Mouse (Mus musculus) small intestine, adult 2 months (tissue): ENCODE measurements around the gene Wdr72. TPM values are rescaled to one million over a fixed set of nuclear protein-coding genes. Genes with fewer than 3 reads are reported as not detected.

Source experiments
- H3K27ac ChIP-seq: fragments of 200-500 bp; 2 replicates; pipeline ENCODE4 v1.5.1; 2012; ENCODE audit warnings: low read depth, low read length, control low read depth, inconsistent platforms; ENCODE audit not compliant: insufficient read depth
- H3K27me3 ChIP-seq: fragments of 200-500 bp; 2 replicates; pipeline ENCODE4 v1.6.1; 2012; ENCODE audit warnings: mild to moderate bottlenecking, moderate library complexity, low read length, inconsistent platforms; ENCODE audit not compliant: control insufficient read depth, insufficient read depth
- H3K36me3 ChIP-seq: fragments of 200-500 bp; 2 replicates; pipeline ENCODE4 v1.6.1; 2012; ENCODE audit warnings: mild to moderate bottlenecking, low read length, control low read depth, inconsistent platforms; ENCODE audit not compliant: control insufficient read depth, insufficient read depth
- H3K4me1 ChIP-seq: fragments of 200-500 bp; 2 replicates; pipeline ENCODE4 v1.6.1; 2012; ENCODE audit warnings: low read length, inconsistent platforms, mixed read lengths; ENCODE audit not compliant: control insufficient read depth, insufficient read depth, insufficient read length
- H3K4me3 ChIP-seq: fragments of 200-500 bp; 2 replicates; pipeline ENCODE4 v1.5.1; 2012; ENCODE audit warnings: low read depth, mild to moderate bottlenecking, control low read depth, inconsistent platforms, low read length, moderate library complexity
- CTCF ChIP-seq: fragments of 200-500 bp; IDR thresholded peaks from 2 replicates; pipeline ENCODE4 v1.5.1; 2012; ENCODE audit warnings: low read depth, mild to moderate bottlenecking, control low read depth, inconsistent platforms, low read length, moderate library complexity, mixed read lengths; ENCODE audit not compliant: insufficient replicate concordance, insufficient read length; ENCODE audit errors: extremely low read depth
- POLR2A ChIP-seq: fragments of 200-500 bp; IDR thresholded peaks from 2 replicates; pipeline ENCODE4 v1.6.1; 2012; ENCODE audit warnings: low read depth, mild to moderate bottlenecking, control low read depth, inconsistent platforms, low read length, moderate library complexity
- WGBS: fragments of 180-500 bp; shearing (Covaris S2); methylation state at CpG from one replicate; pipeline ENCODE4 v1.1.7; 2018; 5-methylcytosine and 5-hydroxymethylcytosine counted together
- polyA plus RNA-seq: library from polyadenylated mRNA; depleted of rRNA; stranded (reverse); fragments of >200 nt; gene quantifications from 2 replicates; pipeline ENCODE4 v1.2.3, GENCODE M21; 2012

The Wdr72 gene
- polyA plus RNA-seq, 1 experiment: not detected

GRCm38 (mm10) chr9:74194898-74195297 is 84.7 kb downstream of the Wdr72 start:
- Histone ChIP-seq H3K27ac (no peak overlapping the region), H3K4me1 (no peaks in the 10 kb centered on the region), H3K36me3 (no peaks in the 10 kb centered on the region), H3K4me3 (no peak overlapping the region), H3K27me3 (no peaks in the 10 kb centered on the region)
- no peak for TF ChIP-seq POLR2A
- no peak for TF ChIP-seq CTCF
- WGBS: 92% methylated on average over 2 of the region's 2 CpGs

DNA sequence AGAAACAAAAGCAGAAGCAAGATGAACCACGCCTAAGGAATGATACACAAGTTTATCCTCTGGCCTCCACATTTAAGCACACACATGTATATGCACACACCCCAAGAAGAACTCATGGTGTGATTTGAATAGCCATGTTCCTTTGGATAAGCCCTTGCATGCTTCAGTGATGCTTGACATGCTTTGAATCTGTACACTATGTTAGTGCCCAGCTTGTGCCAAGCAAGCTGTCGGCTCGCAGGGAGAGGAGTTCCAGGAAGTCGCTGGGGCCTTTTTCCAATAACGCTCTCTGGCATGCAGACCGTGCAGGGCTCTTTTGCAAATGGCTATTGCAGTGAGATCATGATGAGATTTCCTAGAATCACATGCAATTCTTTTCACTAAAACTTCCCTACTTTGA is 118.1 kb downstream of the Wdr72 start:
- Histone ChIP-seq H3K4me3 (no peak overlapping the region), H3K27me3 (no peaks in the 10 kb centered on the region), H3K36me3 (no peaks in the 10 kb centered on the region), H3K27ac (no peak overlapping the region), H3K4me1 (no peaks in the 10 kb centered on the region)
- TF ChIP-seq POLR2A (no peak), CTCF (no peak)
- 75% methylated on average over 6 of the region's 6 CpGs for WGBS

DNA sequence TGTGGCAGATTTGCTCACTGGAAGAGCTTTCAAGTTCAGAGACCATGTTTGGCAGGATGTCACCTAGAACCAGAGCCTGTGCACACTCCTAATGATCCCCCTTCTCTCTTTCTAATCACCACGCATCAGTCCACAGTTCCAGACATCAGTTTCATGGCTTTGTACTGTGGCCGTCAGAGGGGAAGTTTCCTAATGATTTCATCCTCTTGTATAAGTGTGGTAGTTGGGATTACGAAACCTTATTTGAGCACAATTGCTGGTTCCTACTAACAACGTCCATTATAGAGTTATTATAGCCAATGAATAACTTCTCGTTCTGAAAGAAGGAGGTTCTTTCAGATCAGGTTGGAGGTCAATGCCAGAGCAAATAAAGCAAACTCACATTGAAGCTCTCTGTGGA is 131.1 kb downstream of the Wdr72 start:
- Histone ChIP-seq H3K27me3 (no peaks in the 10 kb centered on the region), H3K4me3 (no peak overlapping the region), H3K4me1 (no peaks in the 10 kb centered on the region), H3K36me3 (no peaks in the 10 kb centered on the region), H3K27ac (no peak overlapping the region)
- no peak for TF ChIP-seq POLR2A
- no peak for TF ChIP-seq CTCF
- WGBS: 48% methylated on average over 5 of the region's 5 CpGs

GRCm38 (mm10) chr9:74248084-74248483 is 137.9 kb downstream of the Wdr72 start:
- Histone ChIP-seq H3K4me1 (no peaks in the 10 kb centered on the region), H3K4me3 (no peak overlapping the region), H3K27me3 (no peaks in the 10 kb centered on the region), H3K36me3 (no peaks in the 10 kb centered on the region), H3K27ac (no peak overlapping the region)
- TF ChIP-seq CTCF (no peak), POLR2A (no peak)
- WGBS: 84% methylated on average over 4 of the region's 4 CpGs

GRCm38 (mm10) chr9:74249486-74249885 is 139.3 kb downstream of the Wdr72 start:
- TF ChIP-seq POLR2A (no peak), CTCF (no peak)
- H3K4me3 ChIP-seq: no peak overlapping the region
- no peak overlapping the region for H3K27ac ChIP-seq
- WGBS: 51% methylated on average over 1 of the region's 1 CpGs
- H3K36me3 ChIP-seq: no peaks in the 10 kb centered on the region
- H3K27me3 ChIP-seq: no peaks in the 10 kb centered on the region
- no peaks in the 10 kb centered on the region for H3K4me1 ChIP-seq

GRCm38 (mm10) chr9:74250522-74250921 is 140.4 kb downstream of the Wdr72 start:
- Histone ChIP-seq H3K27ac (no peak overlapping the region), H3K27me3 (no peaks in the 10 kb centered on the region), H3K4me1 (no peaks in the 10 kb centered on the region), H3K36me3 (no peaks in the 10 kb centered on the region), H3K4me3 (no peak overlapping the region)
- TF ChIP-seq CTCF (no peak), POLR2A (no peak)
- WGBS: 74% methylated on average over 1 of the region's 1 CpGs

DNA sequence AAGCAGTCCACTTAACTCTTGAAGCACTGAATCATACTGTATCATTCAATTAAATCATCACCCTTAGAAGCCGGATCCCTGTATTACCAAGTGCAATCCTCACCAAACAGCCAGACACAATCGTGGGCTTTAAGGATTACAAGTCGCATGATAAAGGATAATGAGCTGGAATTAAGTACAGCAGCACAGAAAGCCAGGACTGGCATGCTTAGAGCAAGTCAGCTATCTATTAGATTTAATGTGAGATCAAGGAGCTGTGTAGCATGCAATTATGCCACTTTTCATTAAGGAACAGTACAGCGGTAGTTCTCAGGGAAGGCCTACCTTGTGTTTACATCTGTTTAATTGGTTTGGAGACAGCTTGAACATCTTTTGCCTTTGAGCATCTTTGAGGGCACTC is 148.2 kb downstream of the Wdr72 start:
- TF ChIP-seq POLR2A: no peak
- TF ChIP-seq CTCF: no peak
- 65% methylated on average over 4 of the region's 4 CpGs for WGBS
- no peak overlapping the region for H3K4me3 ChIP-seq

DNA sequence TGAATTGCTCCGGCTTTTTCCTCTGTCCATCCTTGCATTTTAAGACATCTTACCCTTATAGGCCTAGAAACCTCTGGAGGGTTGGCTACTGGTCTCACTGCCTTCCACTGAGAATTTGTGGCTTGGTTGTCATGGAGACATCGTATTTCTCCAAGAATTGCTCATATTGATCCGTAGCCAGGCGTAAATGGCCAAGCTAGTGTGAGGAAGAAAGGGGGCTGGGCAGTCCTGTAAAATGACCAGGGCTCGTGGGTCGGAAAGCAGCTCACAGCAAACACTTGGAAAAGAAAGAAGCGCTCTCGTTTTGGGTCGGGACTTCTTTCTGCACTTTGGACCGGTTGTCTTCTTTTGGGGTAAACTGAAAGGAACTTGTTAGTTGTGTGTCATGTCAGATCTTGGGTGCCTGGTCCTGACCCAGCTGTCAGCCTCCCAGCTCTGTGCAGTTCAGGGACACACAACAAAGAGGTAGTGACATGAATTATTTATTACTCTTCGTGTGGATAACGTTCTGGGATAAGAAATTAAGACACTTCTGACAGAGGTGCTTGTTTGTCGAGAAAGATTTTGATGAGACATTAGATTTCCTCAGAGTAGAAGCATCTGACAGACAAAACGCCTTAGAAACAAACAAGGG is 167.7 kb downstream of the Wdr72 start:
- TF ChIP-seq POLR2A (no peak), CTCF (no peak)
- WGBS: 42% methylated on average over 14 of the region's 14 CpGs
- H3K36me3 ChIP-seq: no peaks in the 10 kb centered on the region
- H3K4me1 ChIP-seq: no peaks in the 10 kb centered on the region
- H3K27ac ChIP-seq: no peak overlapping the region
- H3K27me3 ChIP-seq: no peaks in the 10 kb centered on the region
- no peak overlapping the region for H3K4me3 ChIP-seq

More for the DNA sequence above, 148.2 kb downstream of the Wdr72 start:
- H3K27me3 ChIP-seq: no peaks in the 10 kb centered on the region
- H3K4me1 ChIP-seq: no peaks in the 10 kb centered on the region
- H3K27ac ChIP-seq: no peak overlapping the region
- no peaks in the 10 kb centered on the region for H3K36me3 ChIP-seq
